ENCODE assay signal across 8 mouse cellular contexts in genomic region chr7:131432244-131432643, GRCm38 (mm10). TPM values are rescaled to one million over a fixed set of nuclear protein-coding genes. Genes with fewer than 3 reads are reported as not detected.
DNase-seq lines count a peak whose midpoint lies in the region; ATAC-seq lines count a peak whose summit lies in the region.

No protein-coding gene starts in this region.

- intact Hi-C loops in left cerebral cortex, postnatal 10 days (cut with DNase I) = loop anchor here (2.0 to 10.0 kb wide), 4 partner anchors 103 to 451 kb away; partner anchors contain the start of gene Bub3

- DNase-seq in kidney, adult 18-20 months = peak; percentile 24
- no peak for DNase-seq in kidney, adult 11 months
- peak; percentile 17 for DNase-seq in Muller cell, postnatal 12 days (ENCODE audit: inconsistent ontology term)
- peak; percentile 74 for DNase-seq in embryo, embryonic 11 days
- peak; percentile 38 to 60 for DNase-seq in left cerebral cortex, postnatal 10 days (ENCODE audit: extremely low spot score in 1 of 2, low spot score in 2 of 2)
- peak; percentile 70 for DNase-seq in retina, postnatal 1 day
- no peak for DNase-seq in gastrocnemius, postnatal 25 days

- ATAC-seq in erythroblast, adult 5-6 weeks (replicated peaks; ENCODE audit: low FRiP score, poor library complexity, severe bottlenecking) = no peak

RNA-seq across cellular contexts. Expression of gene Acadsb, which starts 21.8 kb away (rescaled TPM):
- total RNA-seq in left cerebral cortex, postnatal 10 days (2021) = 10 to 100 TPM; 63.4 to 71.9 TPM
- total RNA-seq in gastrocnemius, postnatal 25 days (2021) = 100 to 1,000 TPM; 120 to 130 TPM
- total RNA-seq in erythroblast, adult 5-6 weeks (2015; ENCODE audit: low replicate concordance) = 3.8 and 15.0 TPM in 2 replicates
- total RNA-seq in erythroblast, adult 5-6 weeks (2017; ENCODE audit: low replicate concordance) = 13.1 and 19.5 TPM in 2 replicates

RNA-seq across cellular contexts. Expression of gene Ikzf5, which starts 21.9 kb away (rescaled TPM):
- 10 to 100 TPM; 49.1 to 52.4 TPM for total RNA-seq in left cerebral cortex, postnatal 10 days (2021)
- 10 to 100 TPM; 20.8 to 22.2 TPM for total RNA-seq in gastrocnemius, postnatal 25 days (2021)
- 29.3 and 48.6 TPM in 2 replicates for total RNA-seq in erythroblast, adult 5-6 weeks (2015; ENCODE audit: low replicate concordance)
- total RNA-seq in erythroblast, adult 5-6 weeks (2017; ENCODE audit: low replicate concordance) = 24.5 and 33.7 TPM in 2 replicates

Comparison
In these comparisons a context has a peak if more than half of its experiments do, and no peak if none do; other contexts are left out.
1. DNase-seq: peak in kidney, adult 18-20 months (single experiment), Muller cell, postnatal 12 days (single experiment), embryo, embryonic 11 days (single experiment), left cerebral cortex, postnatal 10 days (2 of 2) and retina, postnatal 1 day (single experiment); none in kidney, adult 11 months (single experiment) and gastrocnemius, postnatal 25 days (single experiment).